Mouse (Mus musculus) layer of hippocampus, adult 9-11 months (tissue): ENCODE measurements around the gene Prap1.

Source experiments
- DNase-seq: peaks from one replicate; pipeline ENCODE4 v3.0.0; 2022

Gene Prap1

GRCm38 (mm10) chr7:140092924-140093528 is at the start of gene Prap1:
Gene Prap1 (plus strand): TSS chr7:140093395.
- no peak for DNase-seq

DNA sequence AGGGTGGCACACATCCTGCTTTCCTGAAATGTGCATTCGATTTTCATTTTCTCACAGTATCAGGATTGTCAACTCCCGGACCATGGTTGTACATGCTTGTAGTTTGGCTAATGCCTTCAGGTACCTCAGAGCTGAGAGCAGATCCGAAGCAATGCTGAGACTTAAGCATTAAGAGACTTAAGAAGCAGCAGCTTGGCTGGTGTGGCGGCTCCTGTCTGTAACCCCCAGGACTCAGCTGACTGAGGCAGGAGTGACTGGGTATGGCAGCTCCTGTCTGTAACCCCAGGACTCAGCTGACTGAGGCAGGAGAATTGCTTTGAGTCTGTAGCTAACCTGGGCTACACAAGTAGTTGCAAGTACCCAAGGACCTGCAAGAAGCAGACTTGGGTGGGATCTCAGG is 47.6 kb upstream of the Prap1 start:
- no peak for DNase-seq

- no peak for DNase-seq
Observed at GRCm38 (mm10) chr7:140047811-140048311, 45.3 kb upstream of the Prap1 start.

- DNase-seq: no peak
Observed at GRCm38 (mm10) chr7:140048361-140049114, 44.7 kb upstream of the Prap1 start, which contains the start of gene Msx3. Gene Msx3 (minus strand): TSS chr7:140049089.

DNA sequence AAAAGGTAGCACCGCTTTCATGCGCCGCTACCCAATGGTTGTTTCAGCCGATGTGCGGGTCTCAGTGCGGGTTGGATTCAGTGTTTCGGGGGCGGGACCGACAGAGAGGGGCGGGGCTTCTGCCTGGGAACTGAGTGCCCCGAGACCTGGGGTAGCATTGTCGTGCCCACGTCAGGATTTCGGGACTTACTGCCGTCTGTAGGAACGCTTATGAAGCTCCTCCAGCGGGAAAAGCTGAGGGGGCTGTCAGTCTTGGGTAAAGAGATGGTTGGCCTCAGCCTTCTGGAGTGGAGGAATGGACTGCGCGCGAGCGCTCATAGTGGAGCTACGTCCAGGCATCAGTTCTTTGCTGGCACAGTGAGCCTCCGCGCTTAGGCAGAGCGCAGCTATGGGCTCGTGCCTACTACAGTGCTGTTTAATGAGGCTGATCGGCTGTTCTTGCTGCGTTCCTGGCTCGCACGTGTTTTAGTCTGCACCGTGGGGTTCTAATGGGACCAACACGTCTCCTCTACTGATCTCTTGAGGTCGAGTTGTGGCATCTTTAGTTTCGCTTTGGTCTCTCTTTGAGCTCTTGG is 44.0 kb upstream of the Prap1 start:
- no peak for DNase-seq

DNA sequence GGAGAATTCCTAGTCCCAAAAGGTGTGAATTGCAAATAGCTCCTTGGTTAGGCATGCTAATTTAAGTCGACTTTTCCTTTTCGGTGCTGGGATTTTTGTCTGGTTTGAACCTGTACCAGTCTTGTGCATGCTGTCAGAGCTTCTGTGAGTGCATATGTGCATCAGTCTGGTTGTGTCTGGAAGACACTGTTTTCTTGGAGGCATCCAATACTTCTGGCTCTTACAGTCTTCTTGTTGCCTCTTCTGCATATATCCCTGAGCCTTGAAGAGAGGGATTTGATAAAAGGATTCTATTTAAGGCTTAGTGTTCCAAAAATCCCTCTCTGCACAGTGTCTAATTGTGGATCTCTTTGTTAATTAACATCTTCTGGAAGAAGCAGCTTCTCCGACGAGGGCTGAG is 39.1 kb upstream of the Prap1 start:
- peak; percentile 48 for DNase-seq

DNA sequence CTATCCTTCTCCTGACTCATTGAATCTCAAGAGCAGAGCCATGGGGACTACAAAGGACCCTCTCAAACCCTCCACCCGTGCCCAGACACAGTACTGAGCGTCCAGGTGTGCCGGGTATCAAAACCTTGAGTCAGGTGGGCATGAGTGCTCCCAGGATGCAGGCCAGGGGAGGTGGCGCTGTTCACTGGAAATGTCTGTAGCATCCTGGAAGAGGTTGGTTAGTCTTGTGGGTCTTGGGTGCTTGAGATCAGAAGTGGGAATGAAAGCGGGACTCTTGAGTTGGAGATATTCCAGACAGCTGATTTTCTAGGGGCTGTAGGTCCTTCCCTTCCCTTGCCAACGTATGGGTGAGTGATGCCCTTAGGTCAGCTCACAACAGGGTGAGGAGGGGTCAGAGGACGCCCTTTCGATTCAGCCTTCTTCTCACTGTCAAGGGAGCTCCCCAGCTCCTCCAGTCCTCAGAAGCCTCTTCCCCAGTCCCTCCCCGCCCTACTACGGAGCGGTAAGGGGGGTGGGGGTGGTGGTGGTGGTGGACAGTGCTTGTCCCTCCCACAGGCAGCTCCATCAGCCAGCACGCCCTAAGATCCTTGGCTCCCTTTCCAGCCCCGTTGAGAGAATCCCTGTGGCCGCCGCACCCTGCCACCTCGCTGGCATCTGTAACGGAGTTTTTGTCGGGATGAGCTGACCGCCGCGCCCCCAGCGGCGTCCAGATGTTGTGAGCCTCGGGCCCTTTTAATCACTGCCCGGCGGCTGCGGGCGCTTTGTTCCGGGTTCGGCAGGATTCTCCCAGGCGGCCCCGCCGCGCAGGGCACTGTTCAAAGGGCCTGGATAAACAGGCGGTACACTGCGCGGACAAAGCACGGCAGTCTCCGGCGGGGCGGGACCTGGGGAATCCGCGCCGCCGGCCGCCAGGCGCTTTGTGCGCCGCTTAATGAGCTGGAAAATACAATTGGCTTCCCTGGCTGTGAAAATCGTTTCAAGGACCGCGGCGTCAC is 35.5 kb upstream of the Prap1 start:
- no peak for DNase-seq

DNA sequence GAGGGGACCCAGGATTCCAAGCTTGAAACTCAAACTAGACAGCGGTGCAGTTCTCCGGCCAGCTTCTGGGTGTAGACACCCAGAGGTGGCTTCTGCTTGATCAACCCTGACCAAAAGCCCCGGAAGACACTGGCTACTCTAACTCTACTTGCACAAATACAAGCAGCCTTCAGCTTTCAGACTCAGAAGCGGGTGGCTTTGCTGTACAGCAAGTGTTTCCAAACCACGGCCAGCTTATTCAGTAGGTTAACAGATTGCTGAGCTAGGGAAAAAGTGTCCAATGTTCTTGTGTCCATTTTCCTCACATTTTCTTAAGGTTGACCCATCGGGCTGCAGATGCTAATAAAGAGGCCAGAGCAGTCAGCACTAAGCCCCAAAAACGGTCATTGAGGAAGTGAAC is 34.7 kb upstream of the Prap1 start:
- DNase-seq: no peak

DNA sequence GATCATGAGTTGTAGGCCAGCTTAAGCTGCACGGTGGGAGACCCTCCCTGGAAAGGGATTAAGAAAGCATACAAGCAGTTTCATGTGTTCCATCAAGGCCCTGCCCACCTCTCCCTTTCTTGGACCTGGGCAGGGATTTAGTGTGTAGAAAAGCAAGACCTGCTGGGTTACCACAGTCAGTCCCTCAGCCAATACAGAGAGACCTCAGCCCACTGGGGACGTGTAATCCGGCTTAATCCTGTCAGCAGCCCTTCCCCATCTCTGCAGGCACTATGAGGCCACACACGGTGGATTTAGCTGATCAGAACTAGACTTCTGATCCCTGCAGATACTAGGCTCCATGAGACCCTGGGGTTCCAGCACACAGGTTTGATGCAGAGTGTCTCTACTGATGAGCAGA is 33.6 kb upstream of the Prap1 start:
- DNase-seq: no peak

GRCm38 (mm10) chr7:140060936-140061831 is 32.0 kb upstream of the Prap1 start:
- DNase-seq: no peak

DNA sequence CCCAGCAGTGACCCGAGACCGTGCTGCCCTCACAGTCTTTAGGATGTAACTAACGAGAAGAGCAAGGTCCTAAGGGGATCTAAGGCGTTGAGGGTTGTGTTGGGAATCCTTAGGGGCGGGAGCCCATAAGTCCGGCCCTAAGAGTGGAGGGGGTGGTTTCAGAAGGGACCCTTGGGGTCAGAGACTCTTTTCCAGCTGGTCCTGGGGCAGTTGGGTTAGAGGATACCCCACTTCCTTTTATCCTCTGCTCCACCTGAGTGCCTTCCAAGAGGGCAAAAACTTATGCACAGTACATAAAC is 31.4 kb upstream of the Prap1 start:
- no peak for DNase-seq

DNA sequence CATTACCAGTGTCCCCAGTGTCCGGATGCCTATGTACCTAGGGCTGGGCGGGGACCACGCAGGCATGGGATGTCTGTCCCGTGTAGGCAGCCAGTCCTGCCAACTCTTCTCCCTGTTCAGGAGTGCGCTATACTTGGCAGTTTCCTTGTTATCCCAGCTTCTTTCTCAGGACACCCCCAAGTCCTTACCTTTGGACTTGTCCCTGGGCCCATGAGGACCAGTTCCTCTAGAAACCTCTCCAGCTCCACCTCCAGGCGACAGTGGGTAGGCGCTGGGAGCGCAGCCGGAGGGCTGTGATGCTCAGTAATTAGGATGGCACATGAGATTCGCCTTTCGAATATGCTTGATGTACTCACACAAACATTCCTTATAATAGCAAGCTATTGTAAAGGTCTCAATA is 30.9 kb upstream of the Prap1 start:
- no peak for DNase-seq

GRCm38 (mm10) chr7:140063092-140063491 is 30.1 kb upstream of the Prap1 start:
- DNase-seq: peak; percentile 68

DNA sequence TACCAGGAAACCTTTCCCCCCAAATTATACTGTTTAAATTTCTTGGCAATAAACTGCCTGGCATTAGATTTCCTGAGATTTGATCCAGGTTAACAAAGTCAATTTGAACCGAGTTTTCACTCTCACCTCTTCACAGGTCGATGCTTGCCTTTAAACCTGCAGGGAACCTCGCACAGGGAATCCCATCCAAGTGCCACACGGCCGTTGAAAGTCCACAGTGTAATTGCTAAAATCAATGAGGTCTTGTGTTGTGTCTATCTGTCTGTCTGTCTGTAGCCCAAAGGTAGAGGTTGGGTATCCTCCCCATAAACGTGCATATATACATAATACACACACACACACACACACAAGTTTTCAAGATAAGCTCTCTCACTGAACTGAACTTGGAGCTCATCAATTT is 25.8 kb upstream of the Prap1 start:
- DNase-seq: no peak

DNA sequence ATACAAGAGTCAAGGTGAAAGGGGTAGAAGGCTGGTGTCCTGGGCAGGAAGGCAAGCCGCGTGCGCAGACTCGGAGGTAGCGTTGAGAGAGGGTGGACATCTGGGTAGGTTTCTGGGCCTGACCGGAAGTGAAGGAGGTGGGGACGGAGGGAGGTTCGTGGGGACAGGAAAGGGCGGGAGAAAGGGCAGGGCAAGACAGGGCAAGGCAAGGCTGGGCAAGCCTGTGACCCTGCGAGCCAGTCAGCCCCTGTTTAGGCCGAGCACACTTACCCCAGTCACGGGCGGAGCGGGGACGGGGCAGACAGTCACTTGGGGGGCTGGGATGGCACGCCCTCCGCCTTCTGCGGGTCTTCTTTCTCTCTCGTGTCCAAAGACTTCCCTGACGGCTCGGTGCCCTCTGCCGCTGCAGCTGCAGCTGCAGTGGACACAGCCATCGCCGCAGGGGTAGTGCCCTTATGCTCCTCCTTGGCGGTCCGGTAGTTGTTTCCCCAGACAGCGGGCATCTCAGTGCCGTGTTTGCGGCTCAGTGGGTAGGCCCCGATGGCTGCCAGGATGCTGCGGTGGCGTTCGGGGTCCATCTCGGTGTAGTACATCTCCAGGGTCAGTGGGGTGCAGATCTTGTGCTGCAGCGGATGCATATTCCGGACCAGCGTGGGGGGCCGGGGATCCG is 23.0 kb upstream of the Prap1 start:
- DNase-seq: no peak

GRCm38 (mm10) chr7:140077698-140078097 is 15.5 kb upstream of the Prap1 start:
- DNase-seq: no peak

GRCm38 (mm10) chr7:140078711-140079110 is 14.5 kb upstream of the Prap1 start:
- peak; percentile 49 for DNase-seq

DNA sequence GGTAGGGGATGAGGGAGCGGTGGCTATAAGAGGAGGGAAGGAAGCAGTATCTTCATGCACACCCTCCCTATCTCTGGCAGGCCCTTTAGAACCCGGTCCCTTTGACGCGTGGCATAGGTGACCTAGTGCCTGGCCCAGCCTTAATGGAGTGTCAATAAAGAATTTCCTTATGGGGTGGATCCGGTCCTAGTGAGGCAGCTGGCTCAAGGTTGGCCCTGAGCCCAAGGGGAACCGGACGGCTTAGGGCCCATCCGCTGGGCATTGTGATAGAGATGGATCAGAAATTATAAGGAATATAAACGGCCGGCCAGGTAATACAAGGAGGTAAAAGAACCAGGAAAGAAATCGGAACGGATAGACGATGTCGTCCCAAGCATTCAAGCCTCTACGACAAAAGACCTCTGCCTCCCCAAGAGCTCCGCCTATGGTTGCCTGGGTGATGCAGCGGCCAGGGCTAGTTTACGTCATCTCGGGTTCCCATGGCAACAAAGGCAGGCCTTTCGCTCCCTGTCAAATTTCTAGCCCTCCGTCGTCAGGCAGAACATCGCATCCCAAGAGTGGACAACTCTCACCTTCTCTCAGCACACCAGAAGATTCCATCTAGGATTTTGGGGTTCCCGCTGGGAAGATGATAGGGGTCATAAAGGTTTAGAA is 12.6 kb upstream of the Prap1 start:
- peak; percentile 93 for DNase-seq

DNA sequence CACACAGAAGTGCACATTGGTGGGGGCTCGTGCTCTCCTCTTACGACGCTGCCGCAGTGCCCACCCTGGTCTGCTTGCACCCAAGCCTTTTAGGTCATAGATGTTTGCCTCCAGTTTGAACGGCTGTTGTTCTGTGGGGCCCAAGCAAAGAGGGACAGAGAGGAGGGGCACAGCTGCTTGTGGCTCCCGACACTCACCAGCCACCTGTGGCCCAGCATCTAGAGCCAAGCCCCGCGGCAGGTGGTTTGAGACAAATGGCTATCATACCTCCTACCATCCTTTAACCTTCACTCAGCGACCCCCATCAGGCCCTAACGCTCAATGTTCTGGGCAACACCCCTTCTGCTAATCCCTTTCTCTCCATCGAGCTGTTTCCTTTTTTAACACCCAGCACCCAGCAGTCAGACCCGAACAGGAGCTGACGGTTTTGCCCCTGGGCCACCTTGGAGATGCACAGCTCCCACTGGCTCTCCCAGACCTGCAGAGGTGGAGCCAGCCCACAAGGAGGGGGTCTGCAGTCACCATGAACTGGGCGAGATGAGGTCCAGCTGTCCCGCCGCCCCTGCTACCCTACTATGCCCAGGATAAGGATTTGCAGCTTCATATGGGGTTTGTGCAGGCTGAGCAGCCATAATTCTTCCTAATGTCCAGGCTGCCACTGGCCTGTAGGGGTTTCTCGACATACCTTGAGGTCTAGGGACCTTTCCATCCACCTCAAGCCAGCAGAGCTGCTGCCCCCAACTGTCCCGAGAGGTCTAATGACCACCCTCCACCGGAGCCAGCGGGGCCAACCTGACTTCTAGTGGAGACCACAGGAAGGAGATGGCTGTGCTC is 11.6 kb upstream of the Prap1 start:
- DNase-seq: peak; percentile 42

- DNase-seq: peak; percentile 96
Observed at GRCm38 (mm10) chr7:140082242-140082678, 10.9 kb upstream of the Prap1 start, which contains the start of gene Caly. Gene Caly (minus strand): TSS chr7:140082548.
